Mouse (Mus musculus) liver, embryonic 14.5 days (tissue): ENCODE data around the gene Tbc1d16. TPM values are rescaled to one million over a fixed set of nuclear protein-coding genes. Genes with fewer than 3 reads are reported as not detected.

Experiments used
- ATAC-seq: fragments of 200-750 bp; cut with Nextera tagmentation; 2 replicates; pipeline ENCODE4 v1.8.0; 2017; ENCODE audit warnings: moderate number of reproducible peaks, mild to moderate bottlenecking, moderate library complexity; ENCODE audit not compliant: insufficient read depth
- DNase-seq, 3 experiments: peaks; one replicate each; pipeline ENCODE4 v3.0.0-alpha.2; 2012 to 2013; ENCODE audit warnings: low read depth in 3 of 3, low spot score in 3 of 3
- H3K27ac ChIP-seq: fragments of 300-500 bp; sonication (generic); 2 replicates; pipeline ENCODE4 v1.5.1; 2014; ENCODE audit warnings: moderate library complexity, mild to moderate bottlenecking, control low read depth, inconsistent platforms
- H3K27me3 ChIP-seq: fragments of 300-500 bp; sonication (generic); 2 replicates; pipeline ENCODE4 v1.6.1; 2014; ENCODE audit warnings: mild to moderate bottlenecking, low read length, moderate library complexity; ENCODE audit not compliant: control insufficient read depth, insufficient read depth
- H3K36me3 ChIP-seq: fragments of 300-500 bp; sonication (generic); replicated peaks from 2 replicates; pipeline ENCODE4 v1.6.1; 2014; ENCODE audit warnings: low read depth; ENCODE audit not compliant: control insufficient read depth, insufficient read depth
- H3K4me1 ChIP-seq, 2 experiments: fragments of 200-500 bp in 1 of 2; fragments of 300-500 bp in 1 of 2; sonication (generic) in 1 of 2; replicated peaks; 2 replicates each; pipeline ENCODE4 v1.6.1; 2012 to 2014; ENCODE audit warnings: antibody characterized with exemption in 1 of 2, inconsistent platforms in 1 of 2, low read length in 1 of 2; ENCODE audit not compliant: control insufficient read depth in 2 of 2, insufficient read depth in 2 of 2
- H3K4me2 ChIP-seq: fragments of 300-500 bp; sonication (generic); 2 replicates; pipeline ENCODE4 v1.6.1; 2014; ENCODE audit warnings: low read depth, mild to moderate bottlenecking, control low read depth, moderate library complexity
- H3K4me3 ChIP-seq, 2 experiments: fragments of 200-500 bp in 1 of 2; fragments of 300-500 bp in 1 of 2; sonication (generic) in 1 of 2; 2 replicates each; pipeline ENCODE4 v1.5.1; 2012 to 2014; ENCODE audit warnings: low read depth in 2 of 2, low read length in 2 of 2, mild to moderate bottlenecking in 2 of 2, control low read depth in 1 of 2, inconsistent platforms in 1 of 2, moderate library complexity in 1 of 2; ENCODE audit not compliant: insufficient read depth in 1 of 2
- H3K9ac ChIP-seq: fragments of 300-500 bp; sonication (generic); replicated peaks from 2 replicates; pipeline ENCODE4 v1.6.1; 2014; ENCODE audit warnings: mild to moderate bottlenecking, control low read depth, moderate library complexity
- H3K9me3 ChIP-seq: fragments of 300-500 bp; sonication (generic); 2 replicates; pipeline ENCODE4 v1.6.1; 2016; ENCODE audit warnings: low read length, mixed read lengths; ENCODE audit not compliant: control insufficient read depth
- CTCF ChIP-seq: IDR thresholded peaks from 2 replicates; pipeline ENCODE4 v1.5.1; 2016; ENCODE audit warnings: antibody characterized with exemption, low read depth, control low read depth
- EP300 ChIP-seq: IDR thresholded peaks from 2 replicates; pipeline ENCODE4 v1.6.1; 2016; ENCODE audit warnings: antibody characterized with exemption, low read depth
- WGBS: fragments of 180-500 bp; shearing (Covaris S2); extraction: QIAGEN DNeasy Blood & Tissue Kit; methylation state at CpG from one replicate; pipeline ENCODE4 v1.1.7; 2014; ENCODE audit not compliant: insufficient replicate concordance; 5-methylcytosine and 5-hydroxymethylcytosine counted together
- polyA plus RNA-seq, 2 experiments: library from polyadenylated mRNA; depleted of rRNA in 1 of 2; stranded (reverse) in 1 of 2; unstranded in 1 of 2; fragments of >200 nt; fragmentation: Nextera tagmentation in 1 of 2; extraction: Ambion mirVana in 1 of 2; gene quantifications; 2 replicates each; pipeline versions ENCODE4 v1.2.1 to v1.2.3; 2012 to 2014

The Tbc1d16 gene
- polyA plus RNA-seq, 2 experiments: 0.58 to 1.0 TPM

GRCm38 (mm10) chr11:119208870-119209370, 19.4 kb downstream of the Tbc1d16 start:
- H3K27me3 ChIP-seq: no peaks in the 10 kb centered on the region

DNA sequence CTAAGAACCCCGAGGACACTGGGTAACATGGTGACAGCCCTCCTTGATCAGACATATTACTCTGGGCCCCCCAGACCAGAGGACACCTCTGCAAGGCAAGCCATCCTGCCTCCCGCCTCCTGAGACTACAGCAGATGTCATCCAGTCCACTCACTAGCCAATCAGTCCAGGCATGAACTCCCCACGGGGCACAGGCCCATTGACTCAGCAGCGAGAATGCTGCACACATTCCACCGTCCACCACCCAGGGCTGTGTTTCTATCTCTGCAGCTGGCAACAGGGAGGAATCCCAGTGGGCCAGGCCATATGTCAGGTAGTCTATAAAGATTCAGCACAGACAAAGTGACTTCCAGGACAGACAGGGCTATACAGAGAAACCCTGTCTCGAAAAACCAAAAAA, 20.3 kb downstream of the Tbc1d16 start:
- no peaks in the 10 kb centered on the region for H3K36me3 ChIP-seq
- DNase-seq (no peak), ATAC-seq (no peak)
- no peak overlapping the region for H3K4me3 ChIP-seq
- H3K9ac ChIP-seq: no peak overlapping the region
- WGBS: 65% methylated on average over 6 of the region's 6 CpGs
- H3K27me3 ChIP-seq: no peaks in the 10 kb centered on the region
- no peaks in the 10 kb centered on the region for H3K4me1 ChIP-seq
- H3K27ac ChIP-seq: no peak overlapping the region
- H3K4me2 ChIP-seq: no peak overlapping the region
- TF ChIP-seq CTCF (no peak), EP300 (no peak)
- no peaks in the 10 kb centered on the region for H3K9me3 ChIP-seq

More at GRCm38 (mm10) chr11:119208870-119209370, 19.4 kb downstream of the Tbc1d16 start:
- 73% methylated on average over 20 of the region's 20 CpGs for WGBS
- DNase-seq (no peak), ATAC-seq (no peak)
- Histone ChIP-seq H3K4me1 (0 out of 4 replicates have a peak, but pooled peaks cover 0 to 2% of the 10 kb centered on the region in 2 experiments), H3K27ac (no peak overlapping the region), H3K4me2 (no peak overlapping the region), H3K9me3 (no peaks in the 10 kb centered on the region), H3K36me3 (no peaks in the 10 kb centered on the region), H3K4me3 (no peak overlapping the region), H3K9ac (no peak overlapping the region)
- no peak for TF ChIP-seq EP300
- TF ChIP-seq CTCF: no peak

DNA sequence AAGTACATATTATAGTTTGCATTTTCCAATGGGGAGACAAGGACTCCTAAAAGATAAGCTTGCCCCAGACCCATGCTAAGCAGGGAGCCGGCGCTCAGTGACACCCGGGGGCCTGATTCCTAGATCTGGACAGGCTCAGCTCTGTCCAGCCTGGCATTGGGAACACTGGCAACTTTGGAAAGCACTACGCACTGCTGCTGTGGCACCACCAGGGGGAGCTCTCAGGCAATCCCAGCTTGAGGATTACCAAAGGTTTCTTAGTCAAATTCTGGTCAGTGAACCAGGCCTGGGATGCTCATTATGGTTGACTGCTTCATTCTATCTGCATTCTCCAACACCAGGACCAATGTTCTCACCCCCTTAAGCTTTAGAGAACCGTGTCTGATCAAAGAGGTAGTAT, 21.7 kb downstream of the Tbc1d16 start:
- TF ChIP-seq CTCF (peak; percentile 92), EP300 (no peak)
- no peak for ATAC-seq
- Histone ChIP-seq H3K4me3 (no peak overlapping the region), H3K9me3 (no peaks in the 10 kb centered on the region), H3K36me3 (no peaks in the 10 kb centered on the region), H3K4me2 (no peak overlapping the region), H3K27me3 (no peaks in the 10 kb centered on the region), H3K9ac (no peak overlapping the region), H3K4me1 (no peaks in the 10 kb centered on the region), H3K27ac (no peak overlapping the region)
- no peak for DNase-seq
- 23% methylated on average over 5 of the region's 5 CpGs for whole genome bisulfite sequencing

GRCm38 (mm10) chr11:119205738-119206137, 22.6 kb downstream of the Tbc1d16 start:
- no peak overlapping the region for H3K27ac ChIP-seq
- WGBS: 76% methylated on average over 10 of the region's 10 CpGs
- DNase-seq (no peak), ATAC-seq (no peak)
- TF ChIP-seq EP300 (no peak), CTCF (peak; percentile 35; the same call in 1 of the 2 replicates)
- H3K27me3 ChIP-seq: no peaks in the 10 kb centered on the region
- H3K4me1 ChIP-seq: no peaks in the 10 kb centered on the region
- H3K9ac ChIP-seq: no peak overlapping the region
- H3K9me3 ChIP-seq: no peaks in the 10 kb centered on the region
- no peak overlapping the region for H3K4me3 ChIP-seq
- H3K4me2 ChIP-seq: no peak overlapping the region
- no peaks in the 10 kb centered on the region for H3K36me3 ChIP-seq

- TF ChIP-seq CTCF: peak; percentile 96
- TF ChIP-seq EP300: no peak
- Histone ChIP-seq H3K9ac (no peak overlapping the region), H3K27me3 (no peaks in the 10 kb centered on the region), H3K4me1 (no peaks in the 10 kb centered on the region), H3K4me3 (no peak overlapping the region), H3K9me3 (no peaks in the 10 kb centered on the region), H3K4me2 (no peak overlapping the region), H3K36me3 (no peaks in the 10 kb centered on the region), H3K27ac (no peak overlapping the region)
- DNase-seq: no peak
- 39% methylated on average over 5 of the region's 5 CpGs for WGBS
- ATAC-seq: no peak
These were observed 24.9 kb downstream of the Tbc1d16 start for GRCm38 (mm10) chr11:119203423-119203822.
